Mouse (Mus musculus): ENCODE results near the gene Ccdc124.

The Ccdc124 gene

GRCm38 (mm10) chr8:70873364-70873985 is at the start of gene Ccdc124:
Ccdc124 (minus strand) TSS chr8:70873935.
- peak; percentile 97 for DNase-seq (ENCODE audit: low spot score)

- no peak for DNase-seq (ENCODE audit: low spot score)
Observed at GRCm38 (mm10) chr8:70920049-70920922, 46.6 kb upstream of the Ccdc124 start.

GRCm38 (mm10) chr8:70914704-70915103 is 41.0 kb upstream of the Ccdc124 start:
- DNase-seq (ENCODE audit: low spot score), result no peak

GRCm38 (mm10) chr8:70913523-70913922 is 39.8 kb upstream of the Ccdc124 start:
- DNase-seq (ENCODE audit: low spot score), result no peak

- no peak for DNase-seq (ENCODE audit: low spot score)
Observed at GRCm38 (mm10) chr8:70912955-70913354, 39.2 kb upstream of the Ccdc124 start.

GRCm38 (mm10) chr8:70911596-70911995 is 37.9 kb upstream of the Ccdc124 start:
- DNase-seq (ENCODE audit: low spot score), result no peak

GRCm38 (mm10) chr8:70907518-70907917 is 33.8 kb upstream of the Ccdc124 start:
- no peak for DNase-seq (ENCODE audit: low spot score)

GRCm38 (mm10) chr8:70905831-70906736 is 32.3 kb upstream of the Ccdc124 start, which contains the start of gene Map1s:
Map1s (plus strand) TSS chr8:70905932.
- DNase-seq (ENCODE audit: low spot score), result peak; percentile 65

- DNase-seq (ENCODE audit: low spot score), result no peak
Observed at GRCm38 (mm10) chr8:70905463-70905830, 31.7 kb upstream of the Ccdc124 start.

GRCm38 (mm10) chr8:70904532-70904931 is 30.8 kb upstream of the Ccdc124 start:
- no peak for DNase-seq (ENCODE audit: low spot score)

GRCm38 (mm10) chr8:70903582-70903981 is 29.8 kb upstream of the Ccdc124 start:
- DNase-seq (ENCODE audit: low spot score), result no peak

GRCm38 (mm10) chr8:70903112-70903511 is 29.4 kb upstream of the Ccdc124 start:
- no peak for DNase-seq (ENCODE audit: low spot score)

GRCm38 (mm10) chr8:70902211-70902610 is 28.5 kb upstream of the Ccdc124 start:
- no peak for DNase-seq (ENCODE audit: low spot score)

- DNase-seq (ENCODE audit: low spot score), result no peak
Observed at GRCm38 (mm10) chr8:70900872-70901387, 27.2 kb upstream of the Ccdc124 start.

GRCm38 (mm10) chr8:70899226-70899625 is 25.5 kb upstream of the Ccdc124 start:
- no peak for DNase-seq (ENCODE audit: low spot score)

- DNase-seq (ENCODE audit: low spot score), result no peak
Observed at GRCm38 (mm10) chr8:70898661-70899198, 25.0 kb upstream of the Ccdc124 start.

GRCm38 (mm10) chr8:70897681-70898413 is 24.1 kb upstream of the Ccdc124 start:
- DNase-seq (ENCODE audit: low spot score), result peak; percentile 82

GRCm38 (mm10) chr8:70897021-70897680 is 23.4 kb upstream of the Ccdc124 start, which contains the start of gene Rpl18a:
Rpl18a (minus strand) TSS chr8:70897412.
- peak; percentile 80 for DNase-seq (ENCODE audit: low spot score)

- no peak for DNase-seq (ENCODE audit: low spot score)
Observed at GRCm38 (mm10) chr8:70896316-70897020, 22.7 kb upstream of the Ccdc124 start.

Measured in ovary, postnatal 14 days (tissue).